Mouse (Mus musculus) lung, postnatal 25 days (tissue): ENCODE measurements around the gene Cebpg.
A peak's percentile ranks its signal among the peaks of the same experiment; 100 is the strongest.

Source experiments
- DNase-seq: peaks from one replicate; pipeline ENCODE4 v3.0.0; 2022; ENCODE audit warnings: low spot score

The Cebpg gene

GRCm38 (mm10) chr7:35054286-35054685, 2.1 kb downstream of the Cebpg start:
- DNase-seq = no peak

- no peak for DNase-seq
Observed at GRCm38 (mm10) chr7:35053161-35053560, 3.2 kb downstream of the Cebpg start.

- no peak for DNase-seq
Observed at GRCm38 (mm10) chr7:35050540-35050939, 5.8 kb downstream of the Cebpg start.

GRCm38 (mm10) chr7:35046091-35046490, 10.3 kb downstream of the Cebpg start:
- no peak for DNase-seq

GRCm38 (mm10) chr7:35044719-35045118, 11.7 kb downstream of the Cebpg start:
- DNase-seq = no peak

- DNase-seq = no peak
Observed at GRCm38 (mm10) chr7:35043266-35043817, 13.0 kb downstream of the Cebpg start.

- peak; percentile 46 for DNase-seq
Observed at GRCm38 (mm10) chr7:35042759-35043217, 13.6 kb downstream of the Cebpg start.

GRCm38 (mm10) chr7:35042209-35042554, 14.2 kb downstream of the Cebpg start:
- DNase-seq = no peak

- DNase-seq = peak; percentile 33
Observed at GRCm38 (mm10) chr7:35041286-35042208, 14.8 kb downstream of the Cebpg start.

- DNase-seq = no peak
Observed at GRCm38 (mm10) chr7:35040176-35040972, 16.0 kb downstream of the Cebpg start.

- no peak for DNase-seq
Observed at GRCm38 (mm10) chr7:35037408-35037807, 19.0 kb downstream of the Cebpg start.

- DNase-seq = no peak
Observed at GRCm38 (mm10) chr7:35036266-35036731, 20.1 kb downstream of the Cebpg start.

GRCm38 (mm10) chr7:35035565-35035964, 20.8 kb downstream of the Cebpg start:
- DNase-seq = no peak

- peak; percentile 40 for DNase-seq
Observed at GRCm38 (mm10) chr7:35035141-35035553, 21.2 kb downstream of the Cebpg start.

- DNase-seq = no peak
Observed at GRCm38 (mm10) chr7:35030567-35030966, 25.8 kb downstream of the Cebpg start.

- DNase-seq = no peak
Observed at GRCm38 (mm10) chr7:35029648-35030047, 26.7 kb downstream of the Cebpg start.

GRCm38 (mm10) chr7:35029228-35029627, 27.1 kb downstream of the Cebpg start:
- no peak for DNase-seq

- no peak for DNase-seq
Observed at GRCm38 (mm10) chr7:35028559-35028958, 27.8 kb downstream of the Cebpg start.

- no peak for DNase-seq
Observed at GRCm38 (mm10) chr7:35027801-35028420, 28.5 kb downstream of the Cebpg start.

- DNase-seq = peak; percentile 72
Observed at GRCm38 (mm10) chr7:35026838-35027291, 29.5 kb downstream of the Cebpg start.

- no peak for DNase-seq
Observed at GRCm38 (mm10) chr7:35026276-35026630, 30.1 kb downstream of the Cebpg start.
